Mouse (Mus musculus): Measurements from ENCODE around the gene Arfrp1.

DNA sequence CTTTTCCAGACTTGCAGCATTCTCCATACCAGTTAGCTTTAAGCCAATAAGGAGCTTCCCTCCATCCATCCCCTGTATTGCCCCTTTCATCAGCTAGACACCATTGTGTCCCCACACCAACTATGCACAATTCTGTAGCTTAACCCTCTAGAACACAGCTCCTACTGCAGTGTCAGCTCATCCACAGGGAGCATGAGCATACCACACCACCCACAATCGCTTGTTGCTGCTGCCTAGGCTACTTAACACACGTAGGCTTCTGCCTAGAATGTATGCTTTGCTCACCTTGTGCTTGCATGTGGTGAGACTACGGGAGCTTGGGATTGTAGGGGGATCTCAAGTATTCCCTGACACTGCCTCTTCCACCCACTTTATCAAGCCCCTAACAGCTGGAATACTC, 8.4 kb downstream of the Arfrp1 start:
- TF ChIP-seq CTCF (IDR thresholded peaks at IDR 0.05; ENCODE audit: low read depth), result no peak
- TF ChIP-seq EP300 (IDR thresholded peaks at IDR 0.05; ENCODE audit: low read depth), result no peak
